Mouse (Mus musculus) adrenal gland (tissue): ENCODE measurements around the gene Sdcbp2.

ENCODE experiments used
- intact Hi-C: fragments of 180-260 bp; cut with DNase I; formaldehyde crosslinking; loops from one replicate; pipeline ENCODE4 v1.15.1; 2025

Sdcbp2 gene

DNA sequence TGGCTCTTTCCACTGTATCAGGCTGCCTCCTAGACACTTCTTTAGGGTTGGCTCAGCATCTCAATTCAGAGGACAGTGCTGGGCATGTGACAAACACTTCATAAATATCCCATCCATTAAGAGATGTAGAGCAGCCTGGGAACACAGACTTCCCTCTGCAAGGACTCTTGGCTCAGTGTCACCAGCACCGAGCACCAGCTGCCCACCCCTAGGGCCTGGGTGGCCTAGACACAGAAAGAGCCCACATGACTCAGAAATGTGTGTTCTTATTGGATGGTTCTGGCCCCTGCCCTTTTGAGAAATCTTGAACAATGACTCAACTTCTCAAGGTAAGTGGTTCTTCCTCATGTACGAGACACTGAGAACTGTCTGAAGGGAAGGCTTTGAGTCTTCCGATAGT, 55.6 kb downstream of the Sdcbp2 start:
- intact Hi-C loops: no loop called here

DNA sequence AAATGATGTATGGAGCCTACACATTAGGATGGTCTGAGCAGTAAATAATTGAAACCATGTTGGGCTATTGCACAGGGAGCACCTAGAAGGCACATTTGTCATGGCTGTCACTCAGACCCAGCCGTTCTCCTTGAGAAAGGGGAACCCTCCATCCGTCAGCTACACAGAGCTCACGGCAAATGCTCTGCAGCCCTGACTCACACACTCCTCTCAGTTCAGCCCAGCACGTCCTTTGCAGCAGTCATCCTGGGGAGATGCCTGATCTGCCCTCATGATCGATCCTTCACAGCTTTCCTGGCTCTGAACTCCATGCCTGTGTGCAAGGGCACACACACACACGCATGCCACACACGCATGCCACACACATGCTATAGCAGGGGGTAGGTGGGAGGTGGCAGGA, 56.9 kb downstream of the Sdcbp2 start:
- intact Hi-C loops: no loop called here

DNA sequence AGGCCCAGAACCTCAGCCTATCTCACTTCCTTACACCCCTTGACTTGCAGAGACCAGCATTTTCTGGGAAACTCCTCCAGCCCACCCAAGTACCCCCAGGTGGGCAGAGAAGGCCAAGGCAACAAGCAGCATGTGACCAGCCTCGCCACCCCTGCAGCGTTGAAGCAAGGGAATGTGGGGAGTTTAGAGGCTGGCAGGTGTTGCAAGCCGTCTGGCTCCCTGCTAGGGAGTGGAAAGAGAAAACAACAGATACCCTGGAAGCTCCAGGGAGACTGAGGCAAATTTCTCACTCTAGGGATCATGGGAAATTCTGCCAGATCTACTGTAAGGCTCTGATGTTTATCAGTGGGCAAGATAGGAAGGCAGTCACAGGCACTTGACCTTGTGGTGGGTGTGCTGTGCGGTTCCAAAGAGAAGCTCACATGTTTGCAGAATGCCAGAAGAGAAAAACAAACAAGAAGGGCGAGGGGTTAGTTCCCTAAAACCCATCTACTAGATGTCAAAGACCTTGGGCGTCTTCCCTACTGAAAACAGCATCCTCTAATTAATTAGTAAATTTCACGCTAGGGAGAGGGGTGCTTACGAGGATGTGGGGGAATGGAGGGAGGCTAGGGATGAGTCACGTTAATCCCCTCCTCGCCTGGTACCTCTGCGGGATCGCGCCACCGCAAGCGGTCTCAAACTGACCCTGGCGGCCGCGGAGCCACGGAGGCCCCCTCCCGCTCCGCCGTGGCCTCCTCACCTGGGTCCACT, 59.2 kb downstream of the Sdcbp2 start:
- intact Hi-C loops: no loop called here

DNA sequence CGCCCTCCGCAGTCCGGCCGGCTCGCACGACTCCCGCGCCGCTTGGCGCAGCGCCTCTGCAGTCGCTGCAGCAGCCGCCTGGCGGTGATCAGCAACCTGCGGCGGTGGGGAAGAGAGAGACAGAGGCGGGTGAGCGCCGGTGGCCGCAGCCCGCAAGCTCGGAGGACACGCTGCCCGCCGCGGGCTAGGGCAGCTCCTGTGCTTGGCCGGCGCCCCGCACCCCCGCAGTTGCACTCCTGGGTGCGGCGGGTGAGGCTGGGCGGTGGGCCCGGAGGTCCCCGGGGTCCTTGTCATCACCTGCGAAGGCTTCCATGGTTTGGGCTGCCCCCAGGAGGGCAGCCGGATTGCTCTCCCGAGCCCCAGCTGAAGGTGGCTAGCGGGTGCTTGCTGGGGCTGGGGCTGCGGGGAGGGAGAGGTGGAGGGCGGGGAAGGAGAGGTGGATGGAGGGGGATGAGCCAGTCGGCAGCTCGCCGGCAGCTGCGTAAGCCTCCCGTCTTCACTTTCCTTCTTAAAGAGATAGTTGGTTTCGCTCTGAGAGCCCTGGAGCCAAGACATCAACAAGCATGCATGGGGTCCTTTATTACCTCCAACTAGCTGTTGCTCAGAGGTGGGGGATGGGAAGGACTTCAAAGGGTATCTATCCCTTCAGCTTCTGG, 59.9 kb downstream of the Sdcbp2 start, which contains the start of gene Snph:
Gene Snph, minus strand, starts transcription at position 435 of the 656 bp plus-strand sequence.
- intact Hi-C loops: no loop called here

DNA sequence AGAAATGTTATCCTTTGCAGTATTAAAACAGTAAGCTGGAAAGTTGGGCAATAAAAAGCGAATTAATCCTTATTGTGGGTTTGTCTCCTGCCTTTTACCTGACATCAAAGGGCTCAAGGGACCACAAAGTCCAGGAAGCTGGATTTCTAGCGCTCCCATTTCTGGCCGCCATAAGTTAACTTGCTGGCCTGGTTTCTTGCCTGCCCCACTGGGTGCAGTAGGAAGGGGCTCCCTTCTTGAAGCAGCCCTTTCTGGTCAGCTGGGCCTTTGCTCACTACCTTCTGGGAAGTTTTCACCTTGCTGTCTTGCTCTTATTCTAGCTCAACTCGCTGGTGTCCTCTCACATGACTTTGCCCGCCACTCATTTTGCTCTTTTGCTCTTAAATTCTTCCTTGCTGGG, 60.6 kb downstream of the Sdcbp2 start:
- intact Hi-C loops: no loop called here

DNA sequence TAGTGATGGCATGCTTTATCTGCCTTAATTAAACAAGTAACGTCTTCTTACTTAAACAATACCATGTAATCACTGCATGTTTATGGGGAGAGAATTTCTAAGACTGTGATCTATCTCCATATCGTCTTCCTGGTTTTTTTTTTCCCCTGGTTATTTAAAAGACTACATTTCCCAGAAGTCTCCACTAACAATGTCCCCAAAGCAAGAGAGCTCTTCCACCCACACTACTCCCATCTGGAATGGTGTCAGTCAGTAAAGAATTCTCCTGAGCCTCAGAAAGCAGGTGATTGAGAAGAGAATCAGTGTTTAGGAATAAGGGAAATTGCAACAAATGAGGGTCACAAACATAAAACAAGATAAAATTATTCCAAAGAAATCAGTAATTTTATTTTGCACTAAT, 62.5 kb downstream of the Sdcbp2 start:
- intact Hi-C loops: no loop called here

DNA sequence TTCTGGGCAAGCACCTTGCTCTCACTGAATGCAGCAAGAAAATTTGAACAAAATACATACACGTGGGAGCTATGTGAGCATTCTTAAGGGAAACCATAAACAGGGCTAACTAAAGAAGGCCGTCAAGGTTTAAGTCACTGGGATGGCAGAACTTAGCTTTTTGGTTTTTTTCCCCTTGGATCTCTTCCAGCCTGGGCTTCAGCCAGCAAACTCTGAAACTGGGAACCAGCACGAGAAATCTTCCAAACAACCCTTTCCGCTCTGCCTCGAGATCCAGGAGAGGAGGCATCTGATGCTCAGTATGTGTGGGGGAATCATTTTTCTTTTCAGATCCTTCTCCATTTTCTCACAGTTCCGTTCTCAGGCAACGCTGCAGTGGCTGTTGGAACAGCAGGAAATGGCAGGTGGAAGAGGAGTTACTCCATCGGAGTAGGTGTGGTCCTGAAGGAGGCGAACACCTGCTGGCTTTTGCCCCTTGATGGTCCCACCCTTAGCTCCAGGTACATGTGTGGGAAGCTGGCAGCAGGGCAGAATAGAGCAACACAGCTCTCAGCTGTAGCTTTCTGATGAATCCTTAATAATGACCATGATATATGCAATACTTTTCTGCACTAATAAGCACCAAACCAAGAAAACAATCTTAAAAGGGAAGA, 63.1 kb downstream of the Sdcbp2 start:
- intact Hi-C loops: no loop called here

DNA sequence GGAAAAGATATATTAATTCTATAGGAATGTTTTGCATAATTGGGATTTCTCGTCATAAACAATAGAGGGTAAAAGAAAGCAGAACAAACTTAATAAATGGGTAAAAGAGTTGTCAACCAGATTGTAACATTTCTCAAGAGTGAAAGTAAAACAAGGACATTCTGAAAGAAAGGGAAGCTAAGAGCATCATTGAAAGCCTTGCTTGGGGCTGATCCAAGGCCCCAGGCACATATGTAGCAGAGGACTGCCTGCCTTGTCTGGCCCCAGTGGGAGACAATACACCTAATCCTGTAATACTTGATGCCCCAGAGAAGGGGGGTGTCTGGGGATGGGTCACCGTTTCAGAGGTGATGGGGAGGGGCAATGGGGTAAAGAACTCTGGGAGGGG, 63.6 kb downstream of the Sdcbp2 start:
- intact Hi-C loops: no loop called here
